Mouse (Mus musculus): ENCODE data around the gene Mrtfa. TPM values are rescaled to one million over a fixed set of nuclear protein-coding genes. Genes with fewer than 3 reads are reported as not detected.
A peak's percentile ranks its signal among the peaks of the same experiment; 100 is the strongest.

Mrtfa gene
- polyA plus RNA-seq, 1 experiment from 2014 or later = 6.1 TPM

GRCm38 (mm10) chr15:81022437-81022836 is 168.1 kb downstream of the Mrtfa start:
- H3K27me3 ChIP-seq (ENCODE audit: control insufficient read depth, insufficient read depth, low read depth, low read length) = no peaks in the 10 kb centered on the region
- no peak overlapping the region for H3K4me3 ChIP-seq (ENCODE audit: low read depth, low read length)
- no peaks in the 10 kb centered on the region for H3K36me3 ChIP-seq (ENCODE audit: control insufficient read depth, insufficient read depth)
- no peak for ATAC-seq (ENCODE audit: low read depth)
- no peak overlapping the region for H3K4me2 ChIP-seq (ENCODE audit: low read depth, low read length)
- WGBS (ENCODE audit: insufficient replicate concordance) = 67% methylated on average over 7 of the region's 7 CpGs
- 0 out of 2 replicates have a peak overlapping the region, but pooled peaks have one; percentile 1 for H3K27ac ChIP-seq (ENCODE audit: low read length)
- H3K4me1 ChIP-seq (ENCODE audit: control insufficient read depth, low read depth, low read length) = peaks cover 12% of the 10 kb centered on the region
- no peak overlapping the region for H3K9ac ChIP-seq (ENCODE audit: low read depth, low read length)
- no peaks in the 10 kb centered on the region for H3K9me3 ChIP-seq (replicated peaks; ENCODE audit: control insufficient read depth, low read length)

DNA sequence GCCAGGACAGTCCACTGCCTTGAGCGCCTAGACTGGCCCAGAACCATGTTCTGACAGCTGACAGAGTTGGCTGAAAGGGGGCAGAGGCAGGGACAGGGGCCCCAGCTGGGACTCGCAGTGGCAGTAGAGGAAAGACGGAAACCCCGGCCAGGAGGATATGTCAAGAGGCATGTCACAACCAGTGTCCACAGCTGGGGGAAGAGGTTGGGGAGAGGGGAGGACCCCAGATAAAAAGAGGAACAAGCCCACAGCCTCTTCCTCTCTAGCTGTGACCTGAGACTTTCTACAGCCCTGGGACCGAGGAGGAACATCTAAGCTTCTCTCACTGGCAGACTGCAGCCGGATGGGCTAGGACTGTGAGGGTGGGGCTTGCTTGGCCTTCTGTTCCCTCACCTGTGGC is 169.2 kb downstream of the Mrtfa start:
- Histone ChIP-seq H3K4me1 (ENCODE audit: control insufficient read depth, low read depth, low read length) (peaks cover 3% of the 10 kb centered on the region), H3K4me2 (ENCODE audit: low read depth, low read length) (no peak overlapping the region), H3K36me3 (ENCODE audit: control insufficient read depth, insufficient read depth) (no peaks in the 10 kb centered on the region), H3K9ac (ENCODE audit: low read depth, low read length) (no peak overlapping the region), H3K9me3 (replicated peaks; ENCODE audit: control insufficient read depth, low read length) (no peaks in the 10 kb centered on the region), H3K27ac (ENCODE audit: low read length) (peak overlapping the region; percentile 5; the same call in 1 of the 2 replicates), H3K4me3 (ENCODE audit: low read depth, low read length) (no peak overlapping the region), H3K27me3 (ENCODE audit: control insufficient read depth, insufficient read depth, low read depth, low read length) (no peaks in the 10 kb centered on the region)
- 31% methylated on average over 6 of the region's 6 CpGs for WGBS (ENCODE audit: insufficient replicate concordance)
- peak; percentile 44; the same call in 1 of the 2 replicates for ATAC-seq (ENCODE audit: low read depth)

GRCm38 (mm10) chr15:81017308-81017707 is 173.2 kb downstream of the Mrtfa start:
- Histone ChIP-seq H3K27me3 (ENCODE audit: control insufficient read depth, insufficient read depth, low read depth, low read length) (no peaks in the 10 kb centered on the region), H3K4me1 (ENCODE audit: control insufficient read depth, low read depth, low read length) (peaks cover 3% of the 10 kb centered on the region), H3K27ac (ENCODE audit: low read length) (no peak overlapping the region), H3K4me2 (ENCODE audit: low read depth, low read length) (no peak overlapping the region), H3K9ac (ENCODE audit: low read depth, low read length) (no peak overlapping the region), H3K4me3 (ENCODE audit: low read depth, low read length) (no peak overlapping the region), H3K9me3 (replicated peaks; ENCODE audit: control insufficient read depth, low read length) (no peaks in the 10 kb centered on the region), H3K36me3 (ENCODE audit: control insufficient read depth, insufficient read depth) (peaks cover 5% of the 10 kb centered on the region; the same call in 1 of the 2 replicates)
- WGBS (ENCODE audit: insufficient replicate concordance) = 77% methylated on average over 7 of the region's 7 CpGs
- no peak for ATAC-seq (ENCODE audit: low read depth)

GRCm38 (mm10) chr15:81016488-81016887 is 174.1 kb downstream of the Mrtfa start:
- Histone ChIP-seq H3K9ac (ENCODE audit: low read depth, low read length) (no peak overlapping the region), H3K27me3 (ENCODE audit: control insufficient read depth, insufficient read depth, low read depth, low read length) (no peaks in the 10 kb centered on the region), H3K27ac (ENCODE audit: low read length) (no peak overlapping the region), H3K9me3 (replicated peaks; ENCODE audit: control insufficient read depth, low read length) (no peaks in the 10 kb centered on the region), H3K4me1 (ENCODE audit: control insufficient read depth, low read depth, low read length) (no peaks in the 10 kb centered on the region), H3K4me2 (ENCODE audit: low read depth, low read length) (no peak overlapping the region), H3K4me3 (ENCODE audit: low read depth, low read length) (no peak overlapping the region), H3K36me3 (ENCODE audit: control insufficient read depth, insufficient read depth) (peaks cover 5% of the 10 kb centered on the region; the same call in 1 of the 2 replicates)
- no peak for ATAC-seq (ENCODE audit: low read depth)
- 74% methylated on average over 10 of the region's 10 CpGs for WGBS (ENCODE audit: insufficient replicate concordance)

GRCm38 (mm10) chr15:81015068-81015744 is 175.4 kb downstream of the Mrtfa start:
- ATAC-seq (ENCODE audit: low read depth) = no peak
- no peaks in the 10 kb centered on the region for H3K27me3 ChIP-seq (ENCODE audit: control insufficient read depth, insufficient read depth, low read depth, low read length)

DNA sequence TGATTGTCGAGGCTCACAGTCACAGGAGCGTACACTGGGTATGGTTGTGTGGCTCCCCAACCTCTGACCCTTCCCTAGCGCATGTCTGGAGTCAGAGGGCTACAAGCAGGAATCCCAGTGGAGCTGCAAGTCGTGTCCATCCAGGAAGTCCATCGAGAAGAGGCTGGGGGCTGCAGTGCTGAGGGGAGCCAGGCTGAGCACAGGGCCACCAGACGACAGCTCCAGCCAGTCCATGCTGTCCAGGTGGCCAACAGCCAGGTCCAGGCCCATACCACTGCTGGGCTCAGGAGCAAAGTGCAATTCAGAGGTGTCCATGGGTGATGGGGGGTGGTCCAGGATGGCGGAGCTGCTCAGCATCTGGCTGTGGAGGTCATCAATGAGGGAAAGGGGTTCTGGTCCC is 177.4 kb downstream of the Mrtfa start:
- H3K9me3 ChIP-seq (replicated peaks; ENCODE audit: control insufficient read depth, low read length) = no peaks in the 10 kb centered on the region
- 68% methylated on average over 7 of the region's 7 CpGs for WGBS (ENCODE audit: insufficient replicate concordance)
- ATAC-seq (ENCODE audit: low read depth) = no peak
- H3K27ac ChIP-seq (ENCODE audit: low read length) = no peak overlapping the region
- no peaks in the 10 kb centered on the region for H3K27me3 ChIP-seq (ENCODE audit: control insufficient read depth, insufficient read depth, low read depth, low read length)
- peaks cover 5% of the 10 kb centered on the region; the same call in 1 of the 2 replicates for H3K36me3 ChIP-seq (ENCODE audit: control insufficient read depth, insufficient read depth)
- H3K9ac ChIP-seq (ENCODE audit: low read depth, low read length) = no peak overlapping the region
- no peak overlapping the region for H3K4me2 ChIP-seq (ENCODE audit: low read depth, low read length)
- H3K4me1 ChIP-seq (ENCODE audit: control insufficient read depth, low read depth, low read length) = no peaks in the 10 kb centered on the region
- H3K4me3 ChIP-seq (ENCODE audit: low read depth, low read length) = no peak overlapping the region

More at GRCm38 (mm10) chr15:81015068-81015744, 175.4 kb downstream of the Mrtfa start:
- H3K9me3 ChIP-seq (replicated peaks; ENCODE audit: control insufficient read depth, low read length) = no peaks in the 10 kb centered on the region
- H3K27ac ChIP-seq (ENCODE audit: low read length) = no peak overlapping the region
- H3K4me3 ChIP-seq (ENCODE audit: low read depth, low read length) = no peak overlapping the region
- H3K36me3 ChIP-seq (ENCODE audit: control insufficient read depth, insufficient read depth) = peaks cover 5% of the 10 kb centered on the region; the same call in 1 of the 2 replicates
- 60% methylated on average over 5 of the region's 5 CpGs for WGBS (ENCODE audit: insufficient replicate concordance)
- no peak overlapping the region for H3K9ac ChIP-seq (ENCODE audit: low read depth, low read length)
- H3K4me2 ChIP-seq (ENCODE audit: low read depth, low read length) = no peak overlapping the region
- H3K4me1 ChIP-seq (ENCODE audit: control insufficient read depth, low read depth, low read length) = no peaks in the 10 kb centered on the region

DNA sequence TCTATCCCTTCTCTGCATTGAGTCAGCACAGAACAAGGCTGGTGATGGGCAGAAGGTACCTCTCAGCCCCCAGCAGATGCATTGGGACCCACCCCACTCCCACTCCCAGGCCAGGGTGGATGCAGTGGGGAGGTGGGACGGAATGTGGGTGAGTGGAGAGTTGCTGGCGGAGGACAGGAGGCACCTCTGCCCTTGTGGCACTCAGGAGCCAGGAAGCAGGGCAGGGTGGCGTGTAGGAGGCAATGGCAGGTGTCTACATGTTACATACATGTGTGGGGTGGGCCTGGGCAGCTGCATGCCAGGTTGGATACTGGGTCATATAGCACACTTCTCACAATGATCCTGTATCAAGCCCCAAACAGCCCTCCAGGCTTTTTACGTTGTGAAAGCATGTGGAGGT is 178.2 kb downstream of the Mrtfa start:
- Histone ChIP-seq H3K27ac (ENCODE audit: low read length) (no peak overlapping the region), H3K27me3 (ENCODE audit: control insufficient read depth, insufficient read depth, low read depth, low read length) (no peaks in the 10 kb centered on the region), H3K4me3 (ENCODE audit: low read depth, low read length) (no peak overlapping the region), H3K9me3 (replicated peaks; ENCODE audit: control insufficient read depth, low read length) (no peaks in the 10 kb centered on the region), H3K4me1 (ENCODE audit: control insufficient read depth, low read depth, low read length) (no peaks in the 10 kb centered on the region), H3K4me2 (ENCODE audit: low read depth, low read length) (no peak overlapping the region), H3K36me3 (ENCODE audit: control insufficient read depth, insufficient read depth) (peaks cover 5% of the 10 kb centered on the region; the same call in 1 of the 2 replicates), H3K9ac (ENCODE audit: low read depth, low read length) (no peak overlapping the region)
- 69% methylated on average over 4 of the region's 4 CpGs for WGBS (ENCODE audit: insufficient replicate concordance)
- ATAC-seq (ENCODE audit: low read depth) = no peak

- Histone ChIP-seq H3K4me1 (ENCODE audit: control insufficient read depth, low read depth, low read length) (no peaks in the 10 kb centered on the region), H3K9ac (ENCODE audit: low read depth, low read length) (no peak overlapping the region), H3K27ac (ENCODE audit: low read length) (no peak overlapping the region), H3K36me3 (ENCODE audit: control insufficient read depth, insufficient read depth) (peaks cover 5% of the 10 kb centered on the region; the same call in 1 of the 2 replicates), H3K4me3 (ENCODE audit: low read depth, low read length) (no peak overlapping the region), H3K4me2 (ENCODE audit: low read depth, low read length) (no peak overlapping the region), H3K9me3 (replicated peaks; ENCODE audit: control insufficient read depth, low read length) (no peaks in the 10 kb centered on the region), H3K27me3 (ENCODE audit: control insufficient read depth, insufficient read depth, low read depth, low read length) (no peaks in the 10 kb centered on the region)
- whole genome bisulfite sequencing (ENCODE audit: insufficient replicate concordance) = 44% methylated on average over 3 of the region's 3 CpGs
- no peak for ATAC-seq (ENCODE audit: low read depth)
Observed at GRCm38 (mm10) chr15:81011523-81011922, 179.0 kb downstream of the Mrtfa start.

DNA sequence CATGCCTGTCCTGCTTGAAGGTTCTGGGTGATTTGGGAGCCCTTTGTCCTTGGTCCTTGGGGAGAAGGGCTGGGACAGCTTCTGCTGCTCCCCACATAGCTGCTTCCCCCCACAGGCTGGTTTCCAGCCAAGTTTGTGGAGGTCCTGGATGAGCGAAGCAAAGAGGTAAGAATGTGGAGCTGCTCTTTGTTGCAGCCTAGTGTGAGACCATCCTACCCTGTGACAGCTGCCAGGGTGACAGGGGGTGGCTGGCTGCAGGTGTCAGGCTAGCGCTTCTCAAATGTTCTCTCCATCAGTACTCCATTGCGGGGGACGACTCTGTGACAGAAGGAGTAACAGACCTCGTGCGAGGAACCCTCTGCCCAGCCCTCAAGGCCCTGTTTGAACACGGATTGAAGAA is 180.4 kb downstream of the Mrtfa start:
- Histone ChIP-seq H3K4me3 (ENCODE audit: low read depth, low read length) (no peak overlapping the region), H3K9me3 (replicated peaks; ENCODE audit: control insufficient read depth, low read length) (no peaks in the 10 kb centered on the region), H3K27me3 (ENCODE audit: control insufficient read depth, insufficient read depth, low read depth, low read length) (no peaks in the 10 kb centered on the region), H3K36me3 (ENCODE audit: control insufficient read depth, insufficient read depth) (0 out of 2 replicates have a peak, but pooled peaks cover 2% of the 10 kb centered on the region), H3K9ac (ENCODE audit: low read depth, low read length) (no peak overlapping the region), H3K4me2 (ENCODE audit: low read depth, low read length) (no peak overlapping the region), H3K27ac (ENCODE audit: low read length) (no peak overlapping the region), H3K4me1 (ENCODE audit: control insufficient read depth, low read depth, low read length) (no peaks in the 10 kb centered on the region)
- WGBS (ENCODE audit: insufficient replicate concordance) = 78% methylated on average over 7 of the region's 7 CpGs
- no peak for ATAC-seq (ENCODE audit: low read depth)
